Mouse (Mus musculus) T-helper 2 cell (primary cell): ENCODE measurements around the gene Tsc22d4.
"Not testable (repeated sequence)": the region's sequence is repeated elsewhere in the genome, so short reads cannot be mapped to it uniquely, and the experiment has no call there.

ENCODE experiments used
- in situ Hi-C: fragments of 300-600 bp; cut with MboI, MseI; formaldehyde crosslinking; loops from one replicate; pipeline ENCODE4 v1.15.1; 2025; ENCODE audit warnings: high pct_unique_total_duplicates

Gene Tsc22d4

DNA sequence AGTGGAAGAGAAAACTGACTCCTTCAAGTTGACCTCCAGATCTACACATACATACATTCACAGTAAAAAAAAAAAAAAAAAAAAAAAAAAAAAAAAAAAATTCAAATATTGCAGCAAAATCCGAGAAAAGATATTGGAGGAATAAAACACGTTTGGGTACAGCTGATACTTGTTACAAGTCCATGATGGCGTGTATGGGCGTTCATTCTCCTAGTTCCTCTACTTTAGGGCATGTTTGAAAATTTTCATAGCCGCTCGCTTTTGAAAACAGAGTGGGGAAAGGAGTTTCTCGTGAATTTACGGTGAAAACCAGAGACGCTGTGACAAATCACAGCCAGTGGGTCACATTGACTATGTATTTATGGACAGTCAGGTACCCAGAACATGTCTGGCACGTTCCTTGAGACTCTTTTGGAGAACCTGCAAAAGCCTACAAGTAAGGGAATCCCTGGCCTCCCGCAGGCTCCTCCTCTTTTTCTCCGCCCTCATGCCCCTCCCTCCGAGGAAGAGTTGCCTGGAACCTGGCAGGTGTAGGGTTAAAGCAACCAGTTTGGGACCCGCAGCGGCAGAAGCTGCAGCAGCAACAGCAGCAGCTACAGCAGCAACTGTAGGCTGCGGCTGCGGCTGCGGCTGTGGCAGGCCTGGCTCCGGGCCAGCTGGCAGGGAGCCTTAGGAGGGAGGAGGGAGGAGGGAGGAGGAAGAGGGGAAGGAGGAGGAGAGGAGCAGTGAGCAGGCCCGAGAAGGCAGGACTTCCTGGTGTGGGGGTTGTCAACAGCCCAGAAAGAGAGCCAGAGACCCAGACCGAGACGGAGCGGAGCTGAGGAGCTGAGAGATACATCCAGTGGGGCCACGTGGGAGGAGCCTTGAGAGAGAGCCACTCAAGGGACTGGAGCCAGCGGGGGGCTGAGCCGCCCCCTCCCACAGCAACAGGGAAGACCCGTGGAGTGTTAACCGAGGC, at the start of gene Tsc22d4:
Gene Tsc22d4, plus strand, starts transcription at position 517 of the 958 bp plus-strand sequence.
- in situ Hi-C loops = loop anchor here (5.0 kb wide), 1 partner anchor 58 kb away; no protein-coding TSS in a partner anchor

DNA sequence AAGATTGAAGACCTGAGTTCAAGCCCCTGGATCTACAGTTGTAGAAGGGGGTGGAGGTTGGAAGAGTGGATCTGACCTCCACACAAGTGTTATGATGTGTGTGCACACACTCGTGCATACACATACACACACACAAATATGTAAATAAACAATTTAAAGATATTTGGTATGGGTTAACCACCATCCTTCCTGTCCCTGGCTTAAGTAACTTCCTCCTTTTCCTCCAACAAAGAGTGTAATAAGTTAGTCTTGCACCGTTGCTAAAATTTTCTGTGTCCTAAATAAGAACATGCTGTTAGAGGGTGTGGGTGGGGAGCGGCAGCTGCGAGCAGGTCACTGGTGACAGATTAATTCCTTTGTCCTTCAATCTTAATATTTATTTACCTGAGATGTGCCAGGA, 49.6 kb upstream of the Tsc22d4 start:
- in situ Hi-C loops = no loop called here

DNA sequence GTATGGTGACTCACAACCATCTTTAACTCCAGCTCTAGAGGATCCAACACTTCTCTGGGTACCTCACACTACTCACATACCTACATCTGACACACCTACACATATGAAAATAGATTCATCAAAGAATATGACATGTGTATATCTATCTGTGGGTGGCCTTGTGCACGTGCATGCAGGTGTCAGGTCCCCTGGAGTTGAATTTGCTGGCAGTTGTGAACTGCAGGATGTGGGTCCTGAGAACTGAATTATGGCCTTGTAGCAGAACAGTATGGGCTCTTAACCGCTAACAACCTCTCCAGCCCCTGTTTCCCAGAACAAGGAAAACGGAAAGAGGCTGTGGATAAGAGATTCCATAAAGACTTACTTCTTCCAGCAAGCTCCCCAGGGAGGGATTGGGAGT, 46.5 kb upstream of the Tsc22d4 start:
- in situ Hi-C loops = no loop called here

DNA sequence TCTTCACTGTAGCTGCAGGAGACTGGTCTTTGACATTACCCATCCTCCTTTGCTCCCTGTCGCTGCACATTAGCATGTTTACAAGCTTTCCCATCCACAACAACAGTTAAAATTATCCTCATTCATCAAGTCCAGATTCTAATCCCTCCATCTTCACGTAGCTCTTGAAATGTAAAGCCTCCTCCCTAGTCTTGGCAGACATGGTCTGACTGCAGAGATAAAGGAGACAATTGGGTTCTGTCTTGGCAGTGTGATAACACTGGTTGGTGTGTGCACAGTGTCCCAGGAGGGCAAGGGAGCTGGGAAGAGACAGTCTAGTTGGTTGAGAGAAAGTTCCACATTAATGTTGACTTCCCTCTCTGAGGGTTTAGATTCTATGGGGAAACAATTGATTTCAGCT, 45.7 kb upstream of the Tsc22d4 start:
- in situ Hi-C loops = no loop called here

DNA sequence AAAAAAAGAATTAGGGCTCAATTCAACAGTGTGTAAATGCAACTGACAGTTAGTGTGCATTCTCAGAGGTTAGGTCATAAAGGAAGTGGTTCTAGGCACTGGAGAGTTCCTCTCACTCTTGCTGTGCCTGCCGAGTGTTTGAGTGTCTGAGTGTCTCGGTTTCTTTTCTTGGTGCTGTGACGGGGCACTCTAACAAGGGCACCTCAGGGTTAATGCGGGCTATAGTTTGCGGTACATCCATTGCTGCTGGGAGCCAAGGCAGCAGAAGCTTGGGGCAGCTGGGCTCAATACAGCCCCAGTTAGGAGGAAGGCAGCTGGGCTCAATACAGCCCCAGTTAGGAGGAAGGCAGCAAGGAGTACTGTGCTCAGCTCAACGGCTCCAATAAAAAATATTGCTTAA, 40.3 kb upstream of the Tsc22d4 start:
- in situ Hi-C loops = no loop called here

DNA sequence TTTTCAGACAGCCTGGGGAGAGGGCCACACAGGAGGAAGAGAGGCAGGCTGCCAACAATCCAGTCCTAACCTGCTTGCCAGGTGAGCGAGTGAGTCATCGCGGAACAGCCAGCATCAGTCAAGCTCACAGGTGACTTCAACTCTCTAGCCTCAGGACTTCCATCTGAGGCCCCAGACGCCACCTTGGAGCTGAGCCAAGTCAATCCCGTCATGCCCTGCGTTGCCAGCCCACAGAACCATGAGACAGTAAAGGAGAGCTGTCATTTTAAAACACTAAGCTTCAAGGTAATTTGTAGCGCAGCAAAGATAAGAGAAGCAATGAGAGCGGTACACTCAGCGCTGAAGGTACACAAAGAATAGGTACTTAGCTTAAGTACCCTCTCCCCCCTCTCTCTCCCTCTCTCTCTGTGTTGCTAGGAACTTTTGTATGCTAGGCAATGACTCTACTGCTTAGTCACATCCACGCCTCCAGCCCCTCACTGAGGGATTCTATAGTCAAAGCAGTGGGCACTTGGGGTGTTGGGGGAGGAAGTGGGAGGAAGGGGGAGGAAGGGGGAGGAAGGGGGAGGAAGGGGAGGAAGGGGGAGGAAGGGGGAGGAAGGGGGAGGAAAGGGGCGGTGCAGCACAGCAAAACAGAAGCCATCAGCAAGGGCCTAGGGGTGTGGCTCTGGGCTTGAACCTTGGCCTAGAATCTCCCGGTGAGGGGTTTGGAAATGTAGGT, 38.5 kb upstream of the Tsc22d4 start:
- in situ Hi-C loops = no loop called here

DNA sequence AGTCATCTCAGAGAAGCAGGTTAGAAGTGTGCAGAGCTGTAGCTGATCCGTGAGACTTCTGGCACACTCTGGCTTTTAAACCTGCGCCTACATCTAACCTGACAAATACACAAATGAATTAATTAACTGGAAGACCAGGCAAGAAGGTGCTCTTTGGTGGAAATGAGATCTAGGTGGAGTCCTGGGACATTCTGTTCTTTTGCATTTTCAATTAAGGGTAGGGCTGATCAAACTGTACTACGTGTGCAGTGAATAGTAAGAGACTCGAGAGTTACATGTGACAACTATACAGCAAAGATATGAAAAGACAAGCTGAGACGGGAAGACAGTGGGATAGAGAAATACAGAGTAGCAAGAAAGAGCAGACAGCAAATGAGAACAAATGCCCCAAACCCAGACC, 32.1 kb upstream of the Tsc22d4 start:
- in situ Hi-C loops = no loop called here

DNA sequence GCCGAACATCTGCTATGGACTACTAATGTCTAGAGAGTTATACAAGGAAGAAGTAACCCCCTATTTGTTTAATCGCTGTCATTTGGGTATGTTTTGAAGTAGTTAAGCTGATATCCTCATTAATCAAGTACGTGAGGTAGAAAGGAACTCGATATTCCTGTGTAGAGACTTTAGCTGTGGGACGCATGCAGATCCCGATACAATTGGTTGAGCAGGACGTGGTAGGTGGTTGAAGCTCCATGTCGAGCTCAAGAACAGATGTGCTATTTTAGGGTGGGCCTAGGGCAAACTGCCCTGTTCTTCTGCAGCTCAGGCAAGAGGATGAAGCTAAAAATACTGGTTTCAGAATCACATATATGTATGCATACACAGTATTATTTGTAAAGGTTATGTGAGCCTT, 29.8 kb upstream of the Tsc22d4 start:
- in situ Hi-C loops = no loop called here

DNA sequence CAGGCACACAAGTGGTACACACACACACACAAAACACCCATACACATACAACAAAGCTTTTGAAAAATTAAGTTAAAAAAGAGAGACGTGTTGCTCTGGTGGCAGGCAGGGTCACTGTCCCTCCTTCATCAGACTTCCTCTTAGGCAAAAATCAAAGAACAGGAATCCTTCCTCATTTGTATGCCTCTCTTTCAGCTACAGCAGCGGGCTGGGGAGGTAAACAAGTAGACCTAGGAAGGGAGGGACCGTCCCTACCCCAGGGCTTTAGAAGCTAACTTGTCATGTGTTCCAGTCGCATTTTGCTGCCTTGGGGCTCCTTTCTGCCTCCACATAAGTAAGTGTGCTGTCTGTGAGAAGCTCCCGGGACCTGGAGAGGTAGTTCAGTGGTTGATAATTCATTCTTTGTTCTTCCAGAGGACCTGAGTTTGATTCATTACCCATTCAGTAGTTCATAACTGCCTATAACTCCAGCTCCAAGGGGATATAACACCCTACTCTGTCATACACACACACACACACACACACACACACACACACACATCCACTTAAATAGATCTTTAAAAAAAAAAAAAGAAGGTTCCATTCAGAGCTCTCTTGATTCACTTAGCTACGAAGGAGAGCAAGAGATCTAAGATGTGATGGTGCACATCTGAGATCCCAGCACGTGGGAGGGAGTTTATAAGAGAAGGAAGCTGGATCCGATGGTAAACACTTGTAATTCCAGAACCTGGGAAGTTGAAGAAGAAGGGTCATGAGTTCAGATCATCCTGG, 27.3 kb upstream of the Tsc22d4 start:
- in situ Hi-C loops = no loop called here

DNA sequence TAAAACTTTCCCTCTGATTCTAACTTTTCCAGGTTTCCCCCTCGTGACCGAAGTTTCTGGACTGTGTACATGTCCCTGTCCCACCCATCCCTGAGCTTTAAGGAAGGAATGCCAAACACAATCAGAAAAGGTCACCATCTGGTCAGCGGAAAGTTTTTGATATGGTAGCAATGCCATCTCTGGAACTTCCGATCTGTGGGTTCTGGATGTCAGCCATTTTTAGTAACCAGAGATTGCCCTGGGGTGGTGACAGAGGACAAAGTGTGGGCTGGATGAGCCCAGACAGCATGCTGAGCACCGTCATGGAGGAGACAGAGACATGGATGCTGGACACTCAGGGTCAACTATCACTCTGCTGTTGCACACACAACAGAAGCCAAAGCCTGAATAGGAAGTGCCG, 26.4 kb upstream of the Tsc22d4 start:
- in situ Hi-C loops = no loop called here

DNA sequence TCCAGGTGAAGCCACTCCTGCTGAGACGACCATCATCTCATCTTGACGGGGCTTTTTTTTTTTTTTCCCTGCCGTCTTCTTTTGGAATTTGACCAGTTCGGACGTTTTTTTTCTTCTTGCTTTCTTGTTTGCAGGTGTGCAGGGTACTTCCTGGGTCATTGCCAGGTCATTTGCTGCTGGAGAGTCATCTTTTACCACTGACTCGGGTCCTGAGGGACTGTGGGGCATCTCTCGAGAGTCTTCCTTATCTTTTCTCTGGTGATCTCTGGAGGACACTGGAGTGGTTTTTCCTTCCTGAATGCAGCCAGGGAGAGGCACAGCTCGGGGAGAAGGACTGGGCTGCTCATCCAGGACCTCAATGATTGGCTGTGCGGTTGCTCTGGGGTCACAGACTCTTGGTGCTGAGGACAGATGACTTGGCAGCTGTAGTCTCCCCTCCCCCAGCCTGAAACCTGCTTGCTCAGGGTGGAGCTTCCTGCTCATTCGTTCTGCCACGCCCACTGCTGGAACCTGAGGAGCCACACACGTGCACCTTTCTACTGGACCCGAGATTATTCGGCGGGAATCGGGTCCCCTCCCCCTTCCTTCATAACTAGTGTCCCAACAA, 24.9 kb upstream of the Tsc22d4 start:
- in situ Hi-C loops = not testable (repeated sequence)

DNA sequence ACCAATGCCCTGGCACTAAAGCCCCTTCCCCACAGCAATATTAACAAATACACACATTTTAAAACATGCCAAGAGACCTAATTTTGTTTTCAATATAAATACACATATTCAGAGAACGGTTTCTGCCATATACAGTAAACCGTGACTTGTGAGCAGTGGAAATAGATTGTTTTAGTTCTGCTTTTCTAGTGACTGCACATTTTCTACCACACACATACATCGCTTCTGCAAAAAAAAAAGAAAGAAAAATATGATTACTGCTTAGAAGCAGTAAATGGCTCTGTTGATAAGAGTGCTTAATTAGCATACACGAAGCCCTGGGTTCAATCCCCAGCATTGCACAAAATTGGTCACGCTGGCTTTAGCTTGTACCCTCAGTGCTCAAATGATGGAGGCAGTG, 21.7 kb upstream of the Tsc22d4 start:
- in situ Hi-C loops = no loop called here

DNA sequence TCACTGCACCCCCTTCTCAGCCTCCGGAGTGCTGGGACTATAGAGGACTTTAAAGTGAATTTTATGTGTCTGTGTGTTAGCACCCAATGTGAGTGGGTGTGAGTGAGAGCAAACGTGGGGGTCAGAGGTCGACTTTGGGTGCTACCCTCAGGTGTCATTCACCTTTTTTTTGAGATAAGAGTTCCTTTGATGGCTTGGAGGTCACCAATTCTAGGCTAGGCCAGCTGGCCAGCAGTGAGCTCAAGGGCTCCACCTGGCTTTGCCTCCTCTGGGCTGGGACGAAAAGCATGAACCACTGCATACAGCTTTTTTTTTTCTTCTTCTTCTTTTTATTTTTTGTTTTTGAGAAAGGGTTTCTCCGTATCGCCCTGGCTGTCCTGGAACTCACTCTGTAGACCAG, 18.8 kb upstream of the Tsc22d4 start:
- in situ Hi-C loops = no loop called here

DNA sequence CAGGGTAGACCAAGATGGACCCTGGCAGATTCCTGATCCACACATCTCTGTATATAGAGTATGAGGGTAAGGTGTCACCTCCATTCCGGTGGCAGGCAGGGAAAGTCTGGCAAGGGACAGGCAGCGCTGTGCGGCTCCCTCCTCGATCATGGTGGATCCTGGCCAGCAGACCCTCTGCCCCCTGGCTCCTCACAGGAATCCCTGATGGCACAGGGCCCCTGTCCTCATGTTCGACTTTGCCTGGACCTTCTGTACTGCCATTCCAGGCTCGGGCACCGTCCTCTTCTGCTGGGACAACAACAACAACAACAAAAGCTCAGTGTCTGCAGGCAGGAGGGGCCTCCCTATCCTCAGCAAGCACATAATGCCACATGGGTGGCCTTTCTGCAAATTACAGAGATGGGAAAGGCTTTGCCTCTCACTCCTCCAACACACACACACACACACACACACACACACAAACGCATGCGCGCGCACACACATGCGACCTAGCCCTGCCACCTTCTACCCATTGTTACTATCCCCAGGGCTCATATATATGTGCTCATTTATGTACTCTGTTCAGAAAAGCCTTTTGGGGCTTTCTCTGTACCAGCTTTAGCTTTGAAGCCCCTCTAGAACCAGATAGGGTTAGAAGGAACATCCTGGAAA, 11.8 kb upstream of the Tsc22d4 start:
- in situ Hi-C loops = no loop called here

DNA sequence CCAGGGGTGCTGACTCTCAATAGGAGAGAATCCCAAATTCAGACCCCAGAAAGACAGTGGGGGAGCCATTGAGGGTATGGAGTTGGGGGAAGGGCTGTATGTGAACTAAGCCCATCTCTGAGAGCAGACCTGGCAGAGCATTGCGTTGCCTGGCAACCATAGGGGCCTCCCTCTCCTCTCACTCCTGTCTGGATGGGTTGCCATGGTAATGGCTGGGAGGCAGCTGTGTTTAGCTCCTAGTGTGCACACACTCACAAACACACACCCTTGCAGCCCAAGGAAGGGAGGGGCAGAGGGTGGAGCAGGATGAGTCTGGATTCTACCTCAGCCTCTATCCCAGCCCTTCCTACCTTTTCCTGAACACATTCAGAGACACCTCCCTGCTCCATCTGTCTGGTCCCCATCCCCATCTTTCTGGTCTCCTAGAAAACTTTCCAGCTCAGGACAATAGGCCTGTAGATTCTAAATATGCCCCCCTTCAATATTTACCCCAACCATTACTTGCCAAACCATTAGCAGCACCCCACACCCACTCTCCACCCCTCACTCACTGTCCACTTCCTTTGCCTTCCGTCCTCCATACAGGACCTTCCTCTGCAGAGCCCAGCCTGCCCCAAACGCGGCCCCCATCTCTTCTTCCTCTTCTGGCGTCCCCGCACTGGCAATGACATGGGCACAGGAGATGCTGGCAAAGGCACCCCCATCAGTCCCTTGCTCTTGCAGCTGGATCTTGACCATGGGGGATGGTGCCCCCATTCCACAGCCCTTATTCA, 11.1 kb upstream of the Tsc22d4 start:
- in situ Hi-C loops = no loop called here

DNA sequence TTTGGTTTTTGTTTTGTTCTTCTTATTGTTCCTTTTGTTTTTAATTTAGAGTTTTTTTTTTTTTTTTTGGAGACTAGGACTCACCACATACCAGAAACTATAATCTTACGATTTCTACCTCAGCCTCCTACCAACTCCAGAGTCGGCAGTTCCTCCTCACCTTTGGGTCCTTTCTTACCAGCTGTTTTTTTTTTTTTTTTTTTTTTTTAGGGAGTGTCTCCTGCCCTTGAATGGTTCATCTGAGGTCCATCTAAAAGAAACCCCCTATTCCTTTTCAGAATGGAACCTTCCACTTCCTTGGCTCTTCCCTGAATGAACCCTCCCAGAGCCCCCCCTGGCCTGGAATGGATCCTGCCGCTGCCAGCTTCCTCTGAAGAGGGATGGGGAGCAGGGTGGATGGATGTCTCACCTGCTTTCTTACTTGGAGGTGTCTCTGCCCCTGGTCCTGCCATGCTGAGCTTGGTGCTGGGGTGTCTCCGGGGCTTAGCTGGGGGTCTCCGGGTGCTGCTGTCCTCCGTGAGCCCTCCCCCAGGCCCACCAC, 8.1 kb upstream of the Tsc22d4 start:
- in situ Hi-C loops = no loop called here

DNA sequence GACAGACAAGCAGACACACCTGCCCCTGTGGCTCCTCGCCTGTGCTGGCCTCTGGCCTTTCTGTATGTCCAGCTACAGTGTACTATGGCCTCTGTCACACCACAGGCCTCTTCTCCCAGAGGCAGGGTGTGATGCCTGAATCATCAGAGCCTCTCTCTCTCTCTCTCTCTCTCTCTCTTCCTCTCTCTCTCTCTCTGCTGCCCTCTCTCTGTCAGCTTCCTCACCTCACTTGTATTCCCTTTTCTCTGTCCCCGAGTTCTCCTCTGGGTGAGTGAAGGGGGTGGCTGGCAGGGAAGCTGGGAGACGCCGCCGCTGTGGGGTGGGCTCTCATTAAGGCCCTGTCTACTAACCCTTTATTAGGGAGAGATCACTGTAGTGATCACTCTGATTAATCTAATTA, 7.0 kb upstream of the Tsc22d4 start:
- in situ Hi-C loops = no loop called here

DNA sequence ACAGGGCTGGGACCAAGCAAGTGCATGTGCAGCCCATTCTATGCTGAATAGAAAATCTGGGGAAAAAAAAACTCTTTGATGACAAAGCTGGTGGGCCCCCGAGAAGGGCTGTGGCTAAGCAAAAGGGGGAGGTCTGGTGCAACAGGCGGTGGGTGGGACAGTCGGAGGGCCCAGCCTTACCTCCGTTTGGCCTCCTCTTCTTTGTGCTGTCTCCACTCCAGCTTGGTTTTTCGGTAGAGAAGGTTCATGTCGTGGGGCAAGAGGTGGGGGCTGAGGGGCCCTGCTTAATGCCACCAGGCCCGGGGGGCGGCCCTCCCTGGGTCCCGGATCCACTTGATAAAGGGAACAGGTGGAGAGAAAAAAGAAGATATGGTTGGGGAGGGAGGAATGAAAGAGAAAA, 6.1 kb upstream of the Tsc22d4 start:
- in situ Hi-C loops = no loop called here

DNA sequence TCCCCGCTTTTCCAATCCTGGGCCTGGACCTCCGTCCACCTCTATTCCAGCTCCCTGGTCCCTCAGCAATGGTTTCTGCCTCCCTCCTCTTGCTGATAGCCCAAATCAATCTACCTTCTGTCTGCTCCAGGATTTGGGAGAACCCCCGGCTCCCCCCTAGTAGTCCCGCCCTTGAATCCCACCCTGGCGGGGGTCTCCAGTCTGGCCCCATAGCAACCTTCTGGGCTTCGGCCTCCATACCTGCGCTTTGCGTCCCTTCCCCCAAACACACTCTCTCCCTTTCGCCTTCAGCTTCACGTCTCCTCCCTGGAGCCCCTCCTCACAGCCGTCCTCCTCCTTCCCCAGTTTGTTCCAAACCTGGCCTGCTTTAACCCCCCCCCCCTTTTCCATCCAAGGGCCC, 5.0 kb upstream of the Tsc22d4 start:
- in situ Hi-C loops = no loop called here
